Mouse (Mus musculus) myocyte (in vitro differentiated cells): ENCODE data around the gene Csf1.

Source experiments
- CEBPB ChIP-seq: IDR thresholded peaks from 2 replicates; pipeline ENCODE4 v1.6.1; 2011; ENCODE audit warnings: mild to moderate bottlenecking, moderate library complexity; ENCODE audit not compliant: poor library complexity, insufficient read depth, severe bottlenecking
- MAX ChIP-seq: IDR thresholded peaks from one replicate; pipeline ENCODE4 v1.6.1; 2011; ENCODE audit warnings: low read depth, mild to moderate bottlenecking, control low read depth
- MYOD1 ChIP-seq, 3 experiments: IDR thresholded peaks; one replicate each; pipeline ENCODE4 v1.6.1; 2011; ENCODE audit warnings: control low read depth in 2 of 3, low read depth in 2 of 3, mild to moderate bottlenecking in 2 of 3, moderate library complexity in 1 of 3; ENCODE audit not compliant: insufficient read length in 2 of 3, control insufficient read depth in 1 of 3
- POLR2A ChIP-seq: IDR thresholded peaks from one replicate; pipeline ENCODE4 v1.6.1; 2011; ENCODE audit warnings: low read depth, mild to moderate bottlenecking, control low read depth, moderate library complexity; ENCODE audit not compliant: insufficient read length
- TCF12 ChIP-seq: IDR thresholded peaks from one replicate; pipeline ENCODE4 v1.6.1; 2011; ENCODE audit warnings: mild to moderate bottlenecking, control low read depth; ENCODE audit not compliant: poor library complexity, insufficient read depth, severe bottlenecking

GRCm38 (mm10) chr3:107787613-107788501 is 27.6 kb upstream of the Csf1 start:
- TF ChIP-seq TCF12 (no peak), CEBPB (0 out of 2 replicates have a peak, but pooled peaks have one; percentile 54), POLR2A (no peak), MAX (no peak), MYOD1 (IDR thresholded peaks at IDR 0.05; ENCODE audit: control insufficient read depth in 1 of 3, insufficient read length in 2 of 3, low read depth in 2 of 3) (no peak)
